Mouse (Mus musculus): ENCODE results near the gene Vmn2r104. TPM values are rescaled to one million over a fixed set of nuclear protein-coding genes. Genes with fewer than 3 reads are reported as not detected.

The Vmn2r104 gene
- total RNA-seq (2014; rRNA removed) (not detected in 2 replicates), polyA plus RNA-seq (2012; rRNA removed) (not detected in 2 replicates)

GRCm38 (mm10) chr17:20048236-20048635 is at the start of gene Vmn2r104:
Gene Vmn2r104, minus strand, starts transcription at chr17:20048336.
- Histone ChIP-seq H3K27me3 (ENCODE audit: control insufficient read depth, insufficient read depth, low read length) (no peaks in the 10 kb centered on the region), H3K4me1 (ENCODE audit: control insufficient read depth, insufficient read depth, low read length) (no peaks in the 10 kb centered on the region), H3K4me3 (ENCODE audit: insufficient read depth, low read depth, low read length) (no peak within 1 kb of the TSS), H3K36me3 (ENCODE audit: control insufficient read depth, insufficient read depth, low read length) (no peaks in the 10 kb centered on the region), H3K9ac (ENCODE audit: low read depth, low read length) (no peak within 1 kb of the TSS), H3K79me2 (ENCODE audit: control insufficient read depth, insufficient read depth, low read length) (no peaks in the 10 kb centered on the region), H3K27ac (replicated peaks; ENCODE audit: insufficient read depth, low read depth, low read length) (no peak within 1 kb of the TSS)
- TF ChIP-seq POLR2A (IDR thresholded peaks at IDR 0.05; ENCODE audit: extremely low read depth, insufficient read depth, low read length): no peak
- no peak for TF ChIP-seq CTCF (IDR thresholded peaks at IDR 0.05; ENCODE audit: low read depth, low read length)
- WGBS: 80% methylated on average over 1 of the region's 1 CpGs
- no peak for DNase-seq (ENCODE audit: extremely low read depth, low read depth, low spot score)

- Histone ChIP-seq H3K27ac (replicated peaks; ENCODE audit: insufficient read depth, low read depth, low read length) (no peak overlapping the region), H3K9ac (ENCODE audit: low read depth, low read length) (no peak overlapping the region), H3K4me1 (ENCODE audit: control insufficient read depth, insufficient read depth, low read length) (no peaks in the 10 kb centered on the region), H3K4me3 (ENCODE audit: insufficient read depth, low read depth, low read length) (no peak overlapping the region), H3K36me3 (ENCODE audit: control insufficient read depth, insufficient read depth, low read length) (no peaks in the 10 kb centered on the region), H3K79me2 (ENCODE audit: control insufficient read depth, insufficient read depth, low read length) (no peaks in the 10 kb centered on the region), H3K27me3 (ENCODE audit: control insufficient read depth, insufficient read depth, low read length) (no peaks in the 10 kb centered on the region)
- no peak for TF ChIP-seq CTCF (IDR thresholded peaks at IDR 0.05; ENCODE audit: low read depth, low read length)
- no peak for TF ChIP-seq POLR2A (IDR thresholded peaks at IDR 0.05; ENCODE audit: extremely low read depth, insufficient read depth, low read length)
- no peak for DNase-seq (ENCODE audit: extremely low read depth, low read depth, low spot score)
- 73% methylated on average over 6 of the region's 6 CpGs for WGBS
Measured at GRCm38 (mm10) chr17:20074090-20074489, 26.0 kb upstream of the Vmn2r104 start.

GRCm38 (mm10) chr17:20071656-20072396 is 23.7 kb upstream of the Vmn2r104 start:
- no peak for DNase-seq (ENCODE audit: extremely low read depth, low read depth, low spot score)
- H3K4me3 ChIP-seq (ENCODE audit: insufficient read depth, low read depth, low read length): no peak overlapping the region
- H3K27me3 ChIP-seq (ENCODE audit: control insufficient read depth, insufficient read depth, low read length): no peaks in the 10 kb centered on the region
- no peaks in the 10 kb centered on the region for H3K36me3 ChIP-seq (ENCODE audit: control insufficient read depth, insufficient read depth, low read length)
- H3K27ac ChIP-seq (replicated peaks; ENCODE audit: insufficient read depth, low read depth, low read length): no peak overlapping the region
- H3K4me1 ChIP-seq (ENCODE audit: control insufficient read depth, insufficient read depth, low read length): no peaks in the 10 kb centered on the region
- no peaks in the 10 kb centered on the region for H3K79me2 ChIP-seq (ENCODE audit: control insufficient read depth, insufficient read depth, low read length)
- TF ChIP-seq CTCF (IDR thresholded peaks at IDR 0.05; ENCODE audit: low read depth, low read length): no peak
- WGBS: 91% methylated on average over 4 of the region's 4 CpGs
- no peak overlapping the region for H3K9ac ChIP-seq (ENCODE audit: low read depth, low read length)

Other genes starting within 250 kb of the Vmn2r104 start
- not detected in 2 replicates for gene Fpr-rs7, start 65.9 kb upstream of the Vmn2r104 start, total RNA-seq (2014; rRNA removed)
- not detected in 2 replicates for gene Fpr-rs7, start 65.9 kb upstream of the Vmn2r104 start, polyA plus RNA-seq (2012; rRNA removed)
- gene Fpr-rs6, start 134.8 kb upstream of the Vmn2r104 start, total RNA-seq (2014; rRNA removed): not detected in 2 replicates
- gene Fpr-rs6, start 134.8 kb upstream of the Vmn2r104 start, polyA plus RNA-seq (2012; rRNA removed): not detected in 2 replicates
- gene Vmn2r105, start 186.7 kb upstream of the Vmn2r104 start, total RNA-seq (2014; rRNA removed): not detected in 2 replicates
- not detected in 2 replicates for gene Vmn2r105, start 186.7 kb upstream of the Vmn2r104 start, polyA plus RNA-seq (2012; rRNA removed)
- not detected in 2 replicates for gene Vmn2r106, start 237.2 kb upstream of the Vmn2r104 start, total RNA-seq (2014; rRNA removed)
- not detected in 2 replicates for gene Vmn2r106, start 237.2 kb upstream of the Vmn2r104 start, polyA plus RNA-seq (2012; rRNA removed)

All from liver, adult 2 months (tissue).